Mouse (Mus musculus) embryonic facial prominence, embryonic 11.5 days (tissue): Measurements from ENCODE around the gene Ankmy2. TPM values are rescaled to one million over a fixed set of nuclear protein-coding genes. Genes with fewer than 3 reads are reported as not detected.

Source experiments
- ATAC-seq: fragments of 200-750 bp; cut with Nextera tagmentation; replicated peaks from 2 replicates; pipeline ENCODE4 v1.8.0; 2017; ENCODE audit warnings: low read depth; ENCODE audit not compliant: insufficient number of reproducible peaks, low FRiP score, low TSS enrichment
- DNase-seq: peaks from one replicate; pipeline ENCODE4 v3.0.0-alpha.2; 2015; ENCODE audit warnings: low spot score
- H3K27ac ChIP-seq: fragments of 300-500 bp; sonication (generic); replicated peaks from 2 replicates; pipeline ENCODE4 v1.5.1; 2014; ENCODE audit warnings: mild to moderate bottlenecking, low read depth, low read length, control low read depth
- H3K27me3 ChIP-seq: fragments of 300-500 bp; sonication (generic); 2 replicates; pipeline ENCODE4 v1.6.1; 2014; ENCODE audit warnings: mild to moderate bottlenecking, low read length, moderate library complexity, mixed read lengths; ENCODE audit not compliant: control insufficient read depth, insufficient read depth
- H3K36me3 ChIP-seq: fragments of 300-500 bp; sonication (generic); replicated peaks from 2 replicates; pipeline ENCODE4 v1.6.1; 2014; ENCODE audit warnings: low read depth, mild to moderate bottlenecking, low read length, moderate library complexity, mixed read lengths; ENCODE audit not compliant: control insufficient read depth, insufficient read depth
- H3K4me1 ChIP-seq: fragments of 300-500 bp; sonication (generic); 2 replicates; pipeline ENCODE4 v1.6.1; 2014; ENCODE audit warnings: low read length, mixed read lengths; ENCODE audit not compliant: control insufficient read depth, insufficient read depth
- H3K4me2 ChIP-seq: fragments of 300-500 bp; sonication (generic); 2 replicates; pipeline ENCODE4 v1.6.1; 2014; ENCODE audit warnings: low read depth, mild to moderate bottlenecking, control low read depth, low read length, moderate library complexity
- H3K4me3 ChIP-seq: fragments of 300-500 bp; sonication (generic); 2 replicates; pipeline ENCODE4 v1.5.1; 2014; ENCODE audit warnings: low read depth, low read length, control low read depth
- H3K9ac ChIP-seq: fragments of 300-500 bp; sonication (generic); replicated peaks from 2 replicates; pipeline ENCODE4 v1.6.1; 2014; ENCODE audit warnings: mild to moderate bottlenecking, control low read depth, low read length
- H3K9me3 ChIP-seq: fragments of 300-500 bp; sonication (generic); replicated peaks from 2 replicates; pipeline ENCODE4 v1.6.1; 2016; ENCODE audit warnings: mild to moderate bottlenecking, low read length, inconsistent platforms, mixed read lengths; ENCODE audit not compliant: control insufficient read depth
- WGBS: fragments of 180-500 bp; shearing (Covaris S2); extraction: QIAGEN DNeasy Blood & Tissue Kit; methylation state at CpG from one replicate; pipeline ENCODE4 v1.1.7; 2014; 5-methylcytosine and 5-hydroxymethylcytosine counted together
- polyA plus RNA-seq: library from polyadenylated mRNA; unstranded; fragments of >200 nt; fragmentation: Nextera tagmentation; extraction: Ambion mirVana; gene quantifications from 2 replicates; pipeline ENCODE4 v1.2.1, GENCODE M21; 2014

Gene Ankmy2
- polyA plus RNA-seq, 1 experiment from 2014 or later: 39.6 TPM

- Histone ChIP-seq H3K9me3 (no peaks in the 10 kb centered on the region), H3K36me3 (no peaks in the 10 kb centered on the region), H3K4me2 (no peak overlapping the region), H3K4me3 (no peak overlapping the region), H3K4me1 (no peaks in the 10 kb centered on the region), H3K27me3 (no peaks in the 10 kb centered on the region), H3K27ac (no peak overlapping the region), H3K9ac (no peak overlapping the region)
- no peak for ATAC-seq
- WGBS: 85% methylated on average over 10 of the region's 10 CpGs
- DNase-seq: no peak
Measured at GRCm38 (mm10) chr12:36216905-36217304, 60.0 kb downstream of the Ankmy2 start.

GRCm38 (mm10) chr12:36224392-36224791, 67.5 kb downstream of the Ankmy2 start:
- WGBS: 70% methylated on average over 4 of the region's 4 CpGs
- Histone ChIP-seq H3K9me3 (no peaks in the 10 kb centered on the region), H3K4me1 (no peaks in the 10 kb centered on the region), H3K4me2 (no peak overlapping the region), H3K27ac (no peak overlapping the region), H3K4me3 (no peak overlapping the region), H3K9ac (no peak overlapping the region), H3K27me3 (no peaks in the 10 kb centered on the region), H3K36me3 (no peaks in the 10 kb centered on the region)
- DNase-seq (no peak), ATAC-seq (no peak)

GRCm38 (mm10) chr12:36231386-36231785, 74.5 kb downstream of the Ankmy2 start:
- H3K9ac ChIP-seq: no peak overlapping the region
- no peaks in the 10 kb centered on the region for H3K4me1 ChIP-seq
- no peaks in the 10 kb centered on the region for H3K9me3 ChIP-seq
- ATAC-seq (no peak), DNase-seq (no peak)
- no peaks in the 10 kb centered on the region for H3K27me3 ChIP-seq
- H3K27ac ChIP-seq: no peak overlapping the region
- no peak overlapping the region for H3K4me2 ChIP-seq
- H3K4me3 ChIP-seq: no peak overlapping the region
- 86% methylated on average over 2 of the region's 2 CpGs for WGBS
- H3K36me3 ChIP-seq: no peaks in the 10 kb centered on the region

GRCm38 (mm10) chr12:36241171-36241570, 84.3 kb downstream of the Ankmy2 start:
- no peaks in the 10 kb centered on the region for H3K27me3 ChIP-seq
- H3K4me2 ChIP-seq: no peak overlapping the region
- no peak overlapping the region for H3K27ac ChIP-seq
- no peak overlapping the region for H3K4me3 ChIP-seq
- no peaks in the 10 kb centered on the region for H3K4me1 ChIP-seq
- no peak for ATAC-seq
- WGBS: 84% methylated on average over 3 of the region's 3 CpGs
- no peaks in the 10 kb centered on the region for H3K9me3 ChIP-seq
- H3K9ac ChIP-seq: no peak overlapping the region
- H3K36me3 ChIP-seq: no peaks in the 10 kb centered on the region
- DNase-seq: no peak

Other genes with a start within 250 kb of the Ankmy2 start
- gene Agr3, start 231.5 kb upstream of the Ankmy2 start, polyA plus RNA-seq: 0.89 and 1.2 TPM in 2 replicates
- gene Agr2, start 164.2 kb upstream of the Ankmy2 start, polyA plus RNA-seq: not detected in 2 replicates
- 87.2 and 94.7 TPM in 2 replicates for gene Tspan13, start 114.6 kb upstream of the Ankmy2 start, polyA plus RNA-seq
- gene Bzw2, start 966 bp downstream of the Ankmy2 start, polyA plus RNA-seq: 351 and 387 TPM in 2 replicates
- gene Lrrc72, start 96.3 kb downstream of the Ankmy2 start, polyA plus RNA-seq: not detected in 2 replicates
- gene Sostdc1, start 157.0 kb downstream of the Ankmy2 start, polyA plus RNA-seq: 47.9 and 50.1 TPM in 2 replicates
- gene Ispd, start 224.3 kb downstream of the Ankmy2 start, polyA plus RNA-seq: 7.7 and 11.3 TPM in 2 replicates
- gene D630036H23Rik, start 225.1 kb downstream of the Ankmy2 start, polyA plus RNA-seq: 1.5 and 1.8 TPM in 2 replicates